Mouse (Mus musculus) thymus, adult 2 months (tissue): ENCODE measurements at regions not wholly inside any gene's neighbourhood (a gene's known extent, or its start where the extent isn't known, plus 50 kb on each side); places are given as distances from the start of the nearest gene placed in this dataset.

Source experiments
- DNase-seq: peaks from one replicate; pipeline ENCODE4 v3.0.0; 2021
- H3K27ac ChIP-seq: fragments of 200-500 bp; 2 replicates; pipeline ENCODE4 v1.5.1; 2012; ENCODE audit warnings: low read length, control low read depth; ENCODE audit not compliant: control insufficient read depth, insufficient read depth
- H3K27me3 ChIP-seq: fragments of 200-500 bp; 2 replicates; pipeline ENCODE4 v1.6.1; 2012; ENCODE audit warnings: mild to moderate bottlenecking, low read length, moderate library complexity, mixed read lengths; ENCODE audit not compliant: control insufficient read depth, insufficient read depth
- H3K36me3 ChIP-seq: fragments of 200-500 bp; 2 replicates; pipeline ENCODE4 v1.6.1; 2012; ENCODE audit warnings: mild to moderate bottlenecking, low read length, moderate library complexity; ENCODE audit not compliant: control insufficient read depth, insufficient read depth
- H3K4me1 ChIP-seq: fragments of 200-500 bp; replicated peaks from 2 replicates; pipeline ENCODE4 v1.6.1; 2012; ENCODE audit warnings: low read length; ENCODE audit not compliant: control insufficient read depth, insufficient read depth
- H3K4me3 ChIP-seq: fragments of 200-500 bp; 2 replicates; pipeline ENCODE4 v1.5.1; 2012; ENCODE audit warnings: mild to moderate bottlenecking, low read length, control low read depth, moderate library complexity; ENCODE audit not compliant: control insufficient read depth, insufficient read depth
- CTCF ChIP-seq: fragments of 200-500 bp; IDR thresholded peaks from 2 replicates; pipeline ENCODE4 v1.5.1; 2012; ENCODE audit warnings: mild to moderate bottlenecking, control low read depth, low read length, moderate library complexity, borderline replicate concordance; ENCODE audit not compliant: control insufficient read depth, poor library complexity, insufficient read depth; ENCODE audit errors: extremely low read depth
- POLR2A ChIP-seq: fragments of 200-500 bp; IDR thresholded peaks from 2 replicates; pipeline ENCODE4 v1.6.1; 2012; ENCODE audit warnings: mild to moderate bottlenecking, low read length, control low read depth, moderate library complexity; ENCODE audit not compliant: control insufficient read depth, poor library complexity, insufficient read depth; ENCODE audit errors: extremely low read depth
- WGBS: fragments of 180-500 bp; shearing (Covaris S2); methylation state at CpG from one replicate; pipeline ENCODE4 v1.1.7; 2018; 5-methylcytosine and 5-hydroxymethylcytosine counted together

DNA sequence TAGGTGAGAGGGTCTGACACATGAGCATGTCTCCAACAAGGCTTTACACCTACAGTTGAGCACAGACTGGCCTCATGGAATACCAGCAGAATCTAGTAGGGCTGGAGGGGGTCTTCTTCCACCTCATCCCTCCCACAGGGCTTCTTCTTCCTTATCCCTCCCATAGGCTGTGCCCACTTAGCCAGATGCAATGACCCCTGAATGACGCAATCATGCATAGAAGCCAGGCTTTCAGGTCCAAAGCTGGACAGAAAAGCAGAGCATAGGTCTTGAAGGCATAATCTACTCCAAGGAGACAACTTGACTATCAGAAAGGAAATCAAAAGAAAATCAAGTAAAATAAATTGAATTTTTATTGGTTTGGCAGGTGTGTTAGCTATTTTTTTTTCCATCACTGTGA is 198.5 kb upstream of the Irx3 start:
- DNase-seq: no peak

DNA sequence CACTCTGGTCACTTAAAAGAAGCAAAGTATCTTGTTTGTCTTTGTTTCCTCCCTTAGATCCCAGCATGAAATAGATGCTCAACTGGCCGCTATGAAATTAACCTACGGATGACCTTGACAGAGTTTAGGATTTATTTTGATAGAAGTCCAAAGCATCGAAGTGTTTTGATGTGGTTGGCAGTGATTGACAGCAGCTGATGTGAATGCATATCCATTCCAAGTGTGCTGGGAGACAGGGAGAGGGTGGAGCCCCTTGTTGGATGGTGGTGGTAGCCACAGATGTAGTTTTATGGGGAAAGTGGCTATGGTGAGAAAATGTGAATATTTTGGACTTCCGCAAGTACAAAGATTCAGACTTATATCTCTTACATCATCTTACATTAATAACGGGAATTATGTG is 197.8 kb upstream of the Irx3 start:
- WGBS: 92% methylated on average over 5 of the region's 5 CpGs
- no peak overlapping the region for H3K27ac ChIP-seq
- H3K4me1 ChIP-seq: no peaks in the 10 kb centered on the region
- H3K36me3 ChIP-seq: no peaks in the 10 kb centered on the region
- H3K4me3 ChIP-seq: no peak overlapping the region
- TF ChIP-seq CTCF (no peak), POLR2A (no peak)
- no peaks in the 10 kb centered on the region for H3K27me3 ChIP-seq
- no peak for DNase-seq

More for the DNA sequence above, 198.5 kb upstream of the Irx3 start:
- Histone ChIP-seq H3K27ac (no peak overlapping the region), H3K27me3 (no peaks in the 10 kb centered on the region), H3K36me3 (no peaks in the 10 kb centered on the region), H3K4me1 (no peaks in the 10 kb centered on the region), H3K4me3 (no peak overlapping the region)
- 100% methylated on average over 1 of the region's 1 CpGs for WGBS
- TF ChIP-seq CTCF: no peak
- TF ChIP-seq POLR2A: no peak

DNA sequence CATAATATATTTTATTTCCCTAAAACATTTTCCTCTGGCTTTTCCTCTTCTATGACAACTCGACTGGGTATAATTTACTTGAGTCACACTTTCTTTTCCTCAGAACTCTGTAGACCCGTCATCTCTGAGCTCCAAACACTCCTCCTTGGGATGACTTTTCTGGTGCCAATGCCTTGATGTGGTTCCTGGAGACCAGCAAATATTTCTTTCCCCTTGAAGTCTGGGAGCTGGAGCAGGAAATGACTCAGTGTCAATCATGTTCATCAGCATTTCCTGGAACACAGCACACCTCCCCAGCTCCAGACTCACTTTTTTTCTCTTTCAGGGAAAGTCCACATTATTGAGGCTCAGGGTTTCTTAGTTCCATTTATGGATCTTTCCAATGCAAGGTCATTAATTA is 197.3 kb upstream of the Irx3 start:
- DNase-seq: no peak

GRCm38 (mm10) chr8:91997892-91998189 is 196.0 kb upstream of the Irx3 start:
- no peak for DNase-seq
- TF ChIP-seq CTCF: no peak
- no peak for TF ChIP-seq POLR2A
- Histone ChIP-seq H3K36me3 (no peaks in the 10 kb centered on the region), H3K4me3 (no peak overlapping the region), H3K27ac (no peak overlapping the region), H3K4me1 (no peaks in the 10 kb centered on the region), H3K27me3 (no peaks in the 10 kb centered on the region)

More for the DNA sequence above, 197.3 kb upstream of the Irx3 start:
- no peaks in the 10 kb centered on the region for H3K36me3 ChIP-seq
- 63% methylated on average over 2 of the region's 2 CpGs for WGBS
- TF ChIP-seq CTCF (no peak), POLR2A (no peak)
- no peaks in the 10 kb centered on the region for H3K4me1 ChIP-seq
- H3K4me3 ChIP-seq: no peak overlapping the region
- no peaks in the 10 kb centered on the region for H3K27me3 ChIP-seq
- H3K27ac ChIP-seq: no peak overlapping the region

- no peak overlapping the region for H3K27ac ChIP-seq
- no peaks in the 10 kb centered on the region for H3K4me1 ChIP-seq
- H3K27me3 ChIP-seq: no peaks in the 10 kb centered on the region
- WGBS: 91% methylated on average over 26 of the region's 26 CpGs
- H3K36me3 ChIP-seq: no peaks in the 10 kb centered on the region
- no peak for DNase-seq
- no peak for TF ChIP-seq POLR2A
- TF ChIP-seq CTCF: no peak
- no peak overlapping the region for H3K4me3 ChIP-seq
Measured at GRCm38 (mm10) chr8:91997023-91997891, 195.4 kb upstream of the Irx3 start.

GRCm38 (mm10) chr8:91996305-91997022 is 194.6 kb upstream of the Irx3 start:
- Histone ChIP-seq H3K27me3 (no peaks in the 10 kb centered on the region), H3K36me3 (no peaks in the 10 kb centered on the region), H3K4me3 (no peak overlapping the region), H3K27ac (no peak overlapping the region), H3K4me1 (no peaks in the 10 kb centered on the region)
- WGBS: 86% methylated on average over 10 of the region's 10 CpGs
- no peak for TF ChIP-seq CTCF
- TF ChIP-seq POLR2A: no peak
- no peak for DNase-seq
